Mouse (Mus musculus) neutrophil, adult 5-6 weeks (primary cell): ENCODE data around the gene Akap9. TPM values are rescaled to one million over a fixed set of nuclear protein-coding genes. Genes with fewer than 3 reads are reported as not detected.
"Not testable (repeated sequence)": the region's sequence is repeated elsewhere in the genome, so short reads cannot be mapped to it uniquely, and the experiment has no call there.

Experiments used
- ATAC-seq: fragments of 151-379, 151-347 bp; 2 replicates; pipeline ENCODE4 v1.8.0; 2017; ENCODE audit warnings: mild to moderate bottlenecking, moderate TSS enrichment; ENCODE audit not compliant: insufficient number of reproducible peaks, poor library complexity, low FRiP score, severe bottlenecking; ENCODE audit errors: extremely low read depth
- total RNA-seq: library from RNA; stranded (forward); fragments of 200-1000 nt; gene quantifications from 2 replicates; pipeline ENCODE4 v1.2.3, GENCODE M21; 2017

Gene Akap9
- 107 and 130 TPM in 2 replicates for total RNA-seq

DNA sequence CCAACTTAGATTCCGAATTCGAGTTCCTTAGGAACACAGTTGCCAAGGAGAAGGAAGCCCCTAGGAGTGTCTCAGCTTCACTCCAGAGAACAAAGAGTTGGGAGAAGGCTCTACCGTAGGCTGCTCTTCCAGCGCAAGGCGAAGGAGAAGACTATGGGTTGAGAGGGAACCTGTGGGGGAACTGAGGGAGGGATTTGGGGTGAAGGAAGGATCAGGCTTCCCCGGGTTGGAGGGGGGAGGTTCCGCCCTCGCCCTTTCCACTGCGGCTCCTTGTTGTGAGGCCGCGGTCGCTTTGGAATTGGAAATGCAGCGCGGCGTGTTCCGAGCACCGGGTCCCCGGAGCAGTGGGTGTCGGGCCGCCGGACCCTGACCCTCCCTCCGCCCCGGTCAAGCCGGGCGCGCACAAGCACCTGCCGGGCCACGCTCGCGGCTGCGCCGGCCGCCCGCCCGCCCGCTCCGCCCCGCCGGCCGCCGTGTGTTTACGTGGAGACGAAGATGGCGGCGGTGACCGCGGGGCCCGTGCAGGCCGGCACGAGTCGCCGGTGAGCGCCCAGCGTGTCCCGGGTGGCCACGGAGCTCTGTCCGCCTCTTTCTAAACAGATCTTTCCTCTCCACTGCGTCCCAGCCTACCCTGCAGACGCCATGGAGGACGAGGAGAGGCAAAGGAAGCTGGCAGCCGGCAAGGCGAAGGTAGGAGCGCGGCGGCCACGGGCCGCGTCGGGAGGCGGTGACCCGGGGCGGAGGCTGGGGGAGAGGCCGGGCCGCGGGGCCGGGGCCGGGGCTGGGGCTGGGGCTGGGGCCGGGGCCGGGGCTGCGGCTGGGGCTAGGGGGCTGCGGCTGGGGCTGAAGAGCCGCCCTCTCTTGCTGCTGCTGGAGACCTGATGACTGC, at the start of gene Akap9:
TSS of gene Akap9 (plus strand) at position 254 of the 889 bp plus-strand sequence.
- ATAC-seq = peak; percentile 50

DNA sequence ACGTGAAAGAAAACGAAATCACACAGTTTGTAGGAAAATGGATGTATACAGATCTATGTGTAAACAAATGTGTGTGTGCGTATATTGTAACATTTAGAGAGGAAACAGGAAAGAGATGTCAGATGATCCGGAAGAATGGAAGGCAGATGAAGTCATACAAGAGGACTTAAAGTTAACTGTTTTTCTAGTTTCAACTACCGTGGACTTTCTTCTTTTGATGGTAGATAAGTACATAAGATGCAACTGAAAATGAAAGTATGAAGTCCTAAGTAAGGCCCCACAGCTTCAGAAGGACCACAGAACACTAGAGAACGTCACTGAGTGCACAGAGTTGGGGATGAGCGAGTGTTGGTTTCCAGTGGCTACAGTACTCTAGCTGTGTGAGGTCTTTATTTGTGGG, 41.0 kb upstream of the Akap9 start:
- ATAC-seq = not testable (repeated sequence)

- ATAC-seq = no peak
These were observed 38.7 kb upstream of the Akap9 start for GRCm38 (mm10) chr5:3889201-3889600.

DNA sequence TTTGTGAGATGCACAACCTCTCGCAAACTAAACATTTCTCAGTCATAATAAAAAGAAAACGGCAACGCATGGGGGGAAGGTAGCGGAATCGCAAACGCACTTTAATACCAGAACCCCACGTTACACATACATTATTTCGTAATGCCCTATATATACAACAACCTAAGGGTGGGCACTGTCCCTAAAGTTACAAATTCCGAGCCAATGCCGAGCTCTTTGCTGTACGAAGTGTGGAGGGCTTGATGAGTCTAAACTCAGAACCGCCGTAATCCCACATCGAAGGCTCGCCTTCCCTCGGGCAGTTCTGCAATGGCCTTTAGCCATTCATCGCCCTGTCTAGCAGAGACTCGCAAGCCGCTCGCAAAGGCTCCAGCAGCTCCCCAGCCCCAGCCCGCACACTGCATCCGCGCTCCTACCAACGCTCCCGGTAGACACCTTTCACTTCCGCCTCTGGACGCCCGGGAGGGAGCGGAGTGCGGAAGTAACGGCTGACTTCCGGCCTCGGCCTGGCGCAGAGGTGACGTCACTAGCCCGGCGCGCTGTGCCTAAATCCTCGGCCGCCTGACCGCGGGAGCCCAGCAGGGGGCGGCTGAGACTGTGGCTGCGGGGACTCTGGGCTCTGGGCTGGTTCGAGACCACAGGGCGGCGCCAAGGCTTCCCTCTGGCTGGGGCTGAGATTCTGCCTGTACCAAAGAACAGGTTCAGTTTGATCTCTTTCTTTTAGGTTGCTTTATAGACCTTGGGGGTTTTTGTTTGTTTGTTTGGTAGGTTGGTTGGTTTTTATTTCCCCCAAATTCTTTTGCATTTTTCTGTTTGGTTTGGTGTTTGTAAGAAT, 34.2 kb upstream of the Akap9 start, which contains the start of gene Mterf1a:
TSS of gene Mterf1a (minus strand) at position 475 of the 835 bp plus-strand sequence.
- ATAC-seq = peak; percentile 98

DNA sequence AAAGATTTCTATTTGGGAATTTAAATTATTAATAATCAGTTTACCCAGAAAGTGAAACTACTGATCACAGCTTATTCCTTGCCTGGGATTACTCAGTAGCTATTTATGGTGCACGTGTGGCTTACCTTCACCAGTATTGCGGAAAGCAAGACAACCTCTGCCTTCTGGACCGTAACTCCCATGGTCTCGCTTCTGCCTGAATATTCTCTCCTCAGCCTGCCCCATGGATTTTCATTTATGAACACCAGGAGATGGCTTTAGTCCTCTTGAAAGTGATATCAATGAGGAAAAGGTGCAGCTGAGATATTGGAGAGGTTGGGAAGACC, 33.6 kb upstream of the Akap9 start:
- not testable (repeated sequence) for ATAC-seq

- ATAC-seq = no peak
These were observed 22.4 kb upstream of the Akap9 start for GRCm38 (mm10) chr5:3905471-3905870.

DNA sequence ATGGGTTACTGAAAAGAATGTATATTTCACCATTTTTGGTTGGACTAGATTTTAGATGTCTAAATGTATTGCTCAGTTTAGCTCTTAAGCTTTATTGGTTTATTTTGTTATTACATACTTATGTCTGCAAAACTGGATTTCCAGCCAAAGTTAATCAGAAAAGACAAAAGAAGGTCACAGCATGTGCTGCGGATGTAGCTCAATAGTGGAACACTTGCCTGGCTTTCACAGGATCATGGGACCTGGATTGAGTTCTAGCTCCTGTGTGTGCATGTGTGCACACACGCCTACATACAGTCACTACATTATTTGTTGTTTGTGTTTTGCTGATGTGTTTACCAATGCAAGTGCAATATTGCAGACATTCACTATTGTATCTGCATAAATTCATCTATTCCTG, 5.5 kb upstream of the Akap9 start:
- ATAC-seq = no peak

DNA sequence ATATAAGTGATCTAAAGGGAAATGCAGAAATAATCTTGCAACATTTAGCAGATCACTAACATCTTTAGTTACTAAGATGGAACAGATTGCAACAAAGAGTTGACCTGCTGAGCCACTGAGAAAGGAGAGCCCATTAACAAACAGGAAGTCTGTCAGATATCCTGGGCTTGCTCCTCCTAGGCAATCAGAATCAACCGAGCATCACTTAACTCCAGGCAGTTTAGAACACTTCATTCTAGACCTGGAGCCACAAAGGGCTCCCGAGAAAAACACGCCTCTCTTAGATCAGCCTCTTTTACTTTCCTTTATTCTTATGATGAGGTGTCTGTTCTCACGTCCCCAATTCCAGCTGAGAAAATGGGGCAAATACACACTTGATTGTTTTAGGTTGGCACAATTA, 1.2 kb upstream of the Akap9 start:
- ATAC-seq = no peak

DNA sequence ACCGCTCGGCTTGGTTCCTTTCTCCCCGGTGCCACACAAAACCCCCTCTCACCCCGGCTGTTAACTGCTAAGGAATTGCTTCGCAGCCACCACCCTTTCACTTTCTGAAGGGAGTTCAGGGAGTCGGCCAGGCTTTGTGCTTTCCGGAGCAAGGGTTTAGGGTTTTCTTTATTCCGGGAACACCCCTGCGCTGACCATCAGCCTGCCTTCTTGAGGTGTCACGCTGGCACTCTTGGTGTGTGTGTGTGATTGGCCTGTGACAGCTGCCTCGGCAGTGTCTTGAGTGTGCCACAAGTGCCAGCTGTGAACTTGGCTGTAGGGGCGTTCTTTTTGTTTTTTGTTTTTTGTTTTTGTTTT, 814 bp downstream of the Akap9 start:
- peak; percentile 52 for ATAC-seq

- no peak for ATAC-seq
These were observed 2.9 kb downstream of the Akap9 start for GRCm38 (mm10) chr5:3930760-3931159.

GRCm38 (mm10) chr5:3931636-3932035, 3.8 kb downstream of the Akap9 start:
- ATAC-seq = no peak

DNA sequence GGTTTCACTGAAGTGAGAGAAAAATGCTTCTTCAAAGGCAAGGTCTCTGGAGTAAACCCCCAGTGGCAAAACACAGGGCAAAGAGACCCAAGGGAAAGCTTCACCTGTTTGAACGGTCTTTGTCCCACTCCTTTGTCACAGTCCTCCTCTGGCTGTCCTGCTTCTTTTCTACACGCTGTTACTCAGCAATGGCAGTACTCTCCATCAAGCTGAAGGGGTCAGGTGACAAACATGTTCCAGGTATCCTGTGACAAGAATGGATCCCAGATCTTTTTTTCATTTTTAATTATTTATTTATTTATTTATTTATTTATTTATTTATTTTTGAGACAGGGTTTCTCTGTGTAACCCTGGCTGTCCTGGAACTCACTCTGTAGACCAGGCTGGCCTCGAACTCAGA, 5.7 kb downstream of the Akap9 start:
- no peak for ATAC-seq

GRCm38 (mm10) chr5:3935266-3935665, 7.4 kb downstream of the Akap9 start:
- no peak for ATAC-seq

GRCm38 (mm10) chr5:3935778-3936554, 8.1 kb downstream of the Akap9 start:
- ATAC-seq = no peak

- no peak for ATAC-seq
These were observed 11.1 kb downstream of the Akap9 start for GRCm38 (mm10) chr5:3938905-3939304.

DNA sequence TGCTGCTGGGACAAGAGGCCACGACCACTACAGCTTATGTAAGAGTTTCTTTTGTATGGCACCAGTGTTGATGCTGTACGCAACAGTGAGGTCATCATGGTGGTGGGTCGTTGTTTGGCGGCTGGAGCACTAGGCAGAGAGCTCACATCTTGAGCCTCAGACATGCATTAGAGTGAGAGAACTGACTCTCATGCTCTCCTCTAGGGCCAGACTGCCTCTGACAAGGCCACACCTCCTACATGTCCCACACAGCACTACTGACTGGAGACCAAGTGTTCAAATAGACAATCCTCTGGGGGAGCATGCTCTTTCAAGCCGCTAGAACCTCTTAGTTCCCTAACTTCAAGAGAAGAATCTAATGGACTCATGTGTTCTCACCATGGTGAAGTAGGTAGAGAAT, 11.5 kb downstream of the Akap9 start:
- no peak for ATAC-seq

- no peak for ATAC-seq
These were observed 13.4 kb downstream of the Akap9 start for GRCm38 (mm10) chr5:3941240-3941639.

GRCm38 (mm10) chr5:3943169-3943568, 15.3 kb downstream of the Akap9 start:
- ATAC-seq = not testable (repeated sequence)

DNA sequence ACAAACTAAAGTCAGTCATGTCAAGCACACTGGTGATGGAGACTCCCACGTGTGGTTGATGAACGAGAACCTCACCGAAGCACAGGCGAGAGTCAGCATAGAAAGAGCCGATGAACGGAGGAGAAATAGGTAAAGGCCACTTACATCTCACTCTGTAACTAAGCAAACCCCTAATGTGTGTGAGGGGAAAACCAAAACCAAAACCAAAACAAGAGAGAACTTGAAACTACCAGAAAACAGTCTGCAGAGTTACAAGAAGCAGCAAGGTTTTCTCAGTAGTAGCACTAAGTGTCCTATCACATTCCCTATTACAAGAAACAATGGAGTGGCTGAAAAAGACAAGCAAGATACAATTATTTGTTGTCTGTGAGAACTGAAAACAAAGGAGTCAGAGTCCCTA, 24.6 kb downstream of the Akap9 start:
- ATAC-seq = no peak
